Mouse (Mus musculus) C2C12 (cell line): ENCODE results near the gene Stab1.

ENCODE experiments used
- CEBPB ChIP-seq: IDR thresholded peaks from one replicate; pipeline ENCODE4 v1.6.1; 2011; ENCODE audit warnings: low read depth, mild to moderate bottlenecking, control low read depth, moderate library complexity
- CTCF ChIP-seq: IDR thresholded peaks from one replicate; pipeline ENCODE4 v1.5.1; 2011; ENCODE audit not compliant: control insufficient read depth, insufficient read depth, insufficient read length
- FOSL1 ChIP-seq: IDR thresholded peaks from one replicate; pipeline ENCODE4 v1.8.0; 2011; ENCODE audit warnings: mild to moderate bottlenecking, low read length; ENCODE audit not compliant: poor library complexity, insufficient read depth, severe bottlenecking
- MAX ChIP-seq: IDR thresholded peaks from one replicate; pipeline ENCODE4 v1.6.1; 2011; ENCODE audit warnings: mild to moderate bottlenecking, control low read depth
- MYOD1 ChIP-seq: IDR thresholded peaks from one replicate; pipeline ENCODE4 v1.6.1; 2011; ENCODE audit warnings: low read depth; ENCODE audit not compliant: control insufficient read depth, insufficient read length

GRCm38 (mm10) chr14:31208084-31208483, 39.6 kb upstream of the Stab1 start, which contains the start of gene Tnnc1:
- TF ChIP-seq MAX, result no peak
- TF ChIP-seq CTCF, result no peak
- no peak for TF ChIP-seq MYOD1
- no peak for TF ChIP-seq CEBPB
- no peak for TF ChIP-seq FOSL1
